Mouse (Mus musculus): ENCODE results near the gene Zfp341.

DNA sequence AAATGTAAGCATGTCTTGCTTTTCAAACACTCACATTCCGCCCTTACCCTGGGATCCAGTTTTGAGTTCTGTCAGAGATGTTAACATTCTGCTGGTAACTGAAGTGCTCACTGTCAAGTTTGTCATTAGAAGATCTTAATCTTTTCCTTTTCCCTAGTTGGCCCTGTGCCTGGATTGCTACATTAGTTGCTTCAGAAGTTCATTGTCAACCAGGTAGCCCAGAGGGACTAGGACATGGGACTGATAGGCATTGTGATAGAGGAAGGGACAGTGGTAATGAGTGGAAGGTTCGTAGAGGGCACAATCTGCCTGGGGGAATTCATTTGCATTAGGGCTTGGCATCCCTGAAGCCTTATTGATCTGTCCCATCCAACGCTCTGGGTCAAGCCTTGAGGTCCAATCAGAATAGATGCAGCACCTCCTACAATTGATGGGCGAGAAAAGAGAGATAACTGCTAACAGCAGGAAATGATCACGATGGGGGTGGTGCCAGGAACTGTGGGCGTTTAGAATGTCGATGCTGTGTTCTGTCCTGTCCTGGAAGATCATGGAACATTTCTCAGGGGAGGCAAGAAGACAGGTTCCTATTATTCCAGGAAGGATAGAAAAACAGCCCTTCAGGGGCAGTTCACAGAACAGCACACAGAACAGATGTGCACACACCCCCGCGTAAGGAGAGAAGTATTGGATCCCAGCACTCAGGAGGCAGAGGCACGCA, 3.9 kb upstream of the Zfp341 start:
- TF ChIP-seq CTCF (IDR thresholded peaks at IDR 0.05; ENCODE audit: extremely low read depth, insufficient read depth, insufficient read length, insufficient replicate concordance) (no peak), POLR2A (IDR thresholded peaks at IDR 0.05; ENCODE audit: low read depth, low read length) (no peak)
